Mouse (Mus musculus): Measurements from ENCODE around the gene Fam151a. TPM values are rescaled to one million over a fixed set of nuclear protein-coding genes. Genes with fewer than 3 reads are reported as not detected.

Fam151a gene
- total RNA-seq (2023): not detected

DNA sequence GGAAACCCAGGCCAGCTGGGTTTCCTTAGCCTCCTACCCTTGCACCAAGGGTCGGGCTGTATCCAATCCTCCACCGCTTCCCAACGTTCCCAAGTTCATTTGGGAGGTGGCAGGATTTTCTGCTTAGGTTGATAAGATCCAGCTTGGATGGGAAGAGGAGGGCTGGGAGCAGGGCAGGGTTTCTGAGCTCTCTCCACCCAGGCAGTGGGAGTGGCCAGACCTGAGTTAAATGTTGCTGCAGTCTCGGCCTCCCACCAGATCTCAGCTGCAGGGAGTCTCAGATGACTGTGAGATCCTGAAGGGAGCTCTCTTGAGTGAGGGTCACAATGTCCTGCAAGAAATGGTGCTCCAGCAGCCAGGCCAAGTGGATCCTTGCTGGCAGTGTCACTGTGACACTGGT is at the start of gene Fam151a:
TSS of gene Fam151a (plus strand) at position 254 of the 400 bp plus-strand sequence.

DNA sequence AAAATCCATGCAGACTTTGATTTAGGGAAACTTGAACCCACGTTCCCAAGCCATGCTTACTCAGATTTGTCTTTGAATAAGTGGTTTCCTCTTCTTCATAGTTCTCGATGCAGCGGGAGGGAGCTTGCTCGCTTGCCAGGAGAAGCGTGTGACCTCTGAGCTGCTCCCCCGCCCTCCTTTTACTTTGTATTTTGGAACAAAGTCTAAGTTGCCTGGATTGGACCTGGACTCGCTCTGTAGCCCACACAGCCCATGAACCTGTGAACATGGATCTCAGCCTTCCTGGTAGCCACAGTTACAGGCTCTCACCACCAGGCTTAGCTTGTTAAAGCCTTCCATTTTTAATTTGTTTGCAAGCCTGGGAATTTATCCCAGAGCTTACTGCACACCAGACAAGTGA is 2.9 kb upstream of the Fam151a start, which contains the start of gene Mroh7:
TSS of gene Mroh7 (minus strand) at position 112 of the 400 bp plus-strand sequence.

Other genes with a start within 250 kb of the Fam151a start
- gene Bsnd, start 241.6 kb upstream of the Fam151a start, total RNA-seq (2023): not detected
- gene Dhcr24, start 172.9 kb upstream of the Fam151a start, total RNA-seq (2023): 13.0 TPM
- not detected for gene Lexm, start 116.6 kb upstream of the Fam151a start, total RNA-seq (2023)
- gene Ttc22, start 111.5 kb upstream of the Fam151a start, total RNA-seq (2023): not detected
- 6.3 TPM for gene Pars2, start 82.8 kb upstream of the Fam151a start, total RNA-seq (2023)
- 32.1 TPM for gene Ttc4, start 54.9 kb upstream of the Fam151a start, total RNA-seq (2023)
- not detected for gene Mroh7, start 3.0 kb upstream of the Fam151a start, total RNA-seq (2023)
- gene Acot11, start 71.1 kb downstream of the Fam151a start, total RNA-seq (2023): 3.2 TPM
- 111 TPM for gene Ssbp3, start 176.8 kb downstream of the Fam151a start, total RNA-seq (2023)